Mouse (Mus musculus) bone marrow, adult 2 months (tissue): Measurements from ENCODE around the gene Arhgef3. TPM values are rescaled to one million over a fixed set of nuclear protein-coding genes. Genes with fewer than 3 reads are reported as not detected.
A peak's percentile ranks its signal among the peaks of the same experiment; 100 is the strongest.

ENCODE experiments used
- H3K27ac ChIP-seq: fragments of 200-500 bp; 2 replicates; pipeline ENCODE4 v1.5.1; 2012; ENCODE audit warnings: low read depth, mild to moderate bottlenecking, control low read depth, inconsistent platforms, low read length; ENCODE audit not compliant: control insufficient read depth, poor library complexity, insufficient read depth
- H3K4me1 ChIP-seq: fragments of 200-500 bp; 2 replicates; pipeline ENCODE4 v1.6.1; 2011; ENCODE audit warnings: low read length; ENCODE audit not compliant: control insufficient read depth, insufficient read depth
- H3K4me3 ChIP-seq: fragments of 200-500 bp; replicated peaks from 2 replicates; pipeline ENCODE3; 2011; ENCODE audit warnings: mild to moderate bottlenecking, low read depth, low read length, control low read depth; ENCODE audit not compliant: control insufficient read depth
- CTCF ChIP-seq: fragments of 200-500 bp; IDR thresholded peaks from 2 replicates; pipeline ENCODE4 v1.5.1; 2011; ENCODE audit warnings: low read length, control low read depth; ENCODE audit not compliant: control insufficient read depth, insufficient read depth
- POLR2A ChIP-seq: fragments of 200-500 bp; IDR thresholded peaks from 2 replicates; pipeline ENCODE4 v1.6.1; 2011; ENCODE audit warnings: low read depth, mild to moderate bottlenecking, control low read depth, low read length, borderline replicate concordance; ENCODE audit not compliant: control insufficient read depth
- WGBS: fragments of 180-500 bp; shearing (Covaris S2); methylation state at CpG from one replicate; pipeline ENCODE4 v1.1.7; 2018; 5-methylcytosine and 5-hydroxymethylcytosine counted together
- polyA plus RNA-seq: library from polyadenylated mRNA; stranded (reverse); fragments of >200 nt; gene quantifications from 2 replicates; pipeline ENCODE4 v1.2.4, GENCODE M21; 2011; ENCODE audit warnings: low replicate concordance; ENCODE audit not compliant: missing spikeins, insufficient read depth, insufficient read length

Arhgef3 gene
- polyA plus RNA-seq, 1 experiment: 14.3 TPM

- Histone ChIP-seq H3K4me1 (peaks cover 7% of the 10 kb centered on the region), H3K27ac (peak overlapping the region; percentile 76), H3K4me3 (no peak overlapping the region)
- WGBS: 63% methylated on average over 12 of the region's 12 CpGs
- no peak for TF ChIP-seq POLR2A
- no peak for TF ChIP-seq CTCF
Measured at GRCm38 (mm10) chr14:27401717-27402278, 287.1 kb downstream of the Arhgef3 start.

DNA sequence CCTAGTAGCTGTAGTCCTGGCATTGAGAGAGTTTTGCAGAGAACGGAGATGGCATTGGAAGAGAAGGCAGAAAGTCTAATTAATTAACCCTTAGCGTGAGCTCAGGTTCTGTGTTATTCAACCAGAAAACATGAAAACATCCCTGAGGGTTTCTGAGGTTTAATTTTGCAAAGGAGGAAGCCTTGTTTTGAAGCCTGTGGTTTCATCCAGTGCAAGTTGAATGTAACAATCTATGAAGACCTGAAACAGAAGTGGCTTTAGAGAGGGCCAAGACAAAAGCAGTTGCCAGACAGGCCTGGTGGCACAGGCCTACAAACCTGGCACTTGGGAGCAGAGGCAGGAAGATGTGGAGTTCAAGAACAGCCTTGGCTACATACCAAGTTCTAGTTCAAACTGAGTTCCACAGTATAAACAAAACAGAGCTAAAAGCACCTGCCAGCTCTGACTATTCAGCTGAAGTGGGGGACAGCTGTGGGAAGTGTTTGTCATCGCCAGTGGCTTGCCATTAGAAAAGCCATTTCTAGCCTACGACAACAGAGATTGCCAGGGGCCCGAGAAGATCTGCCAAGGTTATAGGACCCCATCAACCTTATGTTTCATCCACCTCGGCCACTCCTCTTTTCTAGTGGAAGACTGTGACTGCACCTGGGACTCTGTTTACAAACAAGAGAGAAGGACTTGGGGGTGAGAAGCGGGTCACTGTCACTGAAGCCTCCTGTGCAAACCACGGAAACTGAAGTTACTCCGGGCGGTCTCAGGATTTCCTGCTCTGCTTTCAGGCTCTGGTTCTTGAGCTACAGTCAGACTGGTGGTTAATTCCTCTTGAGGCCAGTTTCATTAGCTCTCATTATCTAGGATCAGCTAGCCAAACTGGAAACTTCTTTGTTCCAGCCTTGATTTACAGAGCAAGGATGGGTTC lies 287.9 kb downstream of the Arhgef3 start:
- Histone ChIP-seq H3K4me3 (no peak overlapping the region), H3K27ac (peak overlapping the region; percentile 91), H3K4me1 (peaks cover 4% of the 10 kb centered on the region)
- 11% methylated on average over 10 of the region's 10 CpGs for WGBS
- TF ChIP-seq CTCF: no peak
- TF ChIP-seq POLR2A: no peak

GRCm38 (mm10) chr14:27405452-27405851 lies 290.8 kb downstream of the Arhgef3 start:
- H3K27ac ChIP-seq: peak overlapping the region; percentile 74; the same call in 1 of the 2 replicates
- H3K4me3 ChIP-seq: peak overlapping the region; percentile 42
- H3K4me1 ChIP-seq: peaks cover 4% of the 10 kb centered on the region
- TF ChIP-seq CTCF (no peak), POLR2A (no peak)
- under 1% methylated on average over 4 of the region's 4 CpGs for WGBS

DNA sequence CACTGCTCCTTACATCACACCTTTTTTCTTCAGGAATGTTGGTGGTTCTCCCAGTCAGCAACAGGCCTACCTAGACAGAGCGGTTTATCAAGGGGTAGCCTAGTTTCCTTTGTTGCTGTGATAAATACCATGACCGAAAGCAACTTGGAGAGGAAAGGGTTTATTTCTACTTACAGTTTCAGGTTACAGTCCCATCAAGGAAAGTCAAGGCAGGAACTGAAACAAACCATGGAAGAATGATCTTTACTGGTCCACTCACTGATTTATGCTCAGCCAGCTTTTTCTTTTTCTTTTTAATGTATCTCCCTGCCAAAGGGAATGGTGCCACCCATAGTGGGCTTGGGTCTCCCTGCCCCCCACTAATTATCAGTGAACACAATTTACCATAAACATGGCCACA lies 291.2 kb downstream of the Arhgef3 start:
- Histone ChIP-seq H3K4me1 (peaks cover 4% of the 10 kb centered on the region), H3K27ac (peak overlapping the region; percentile 64; the same call in 1 of the 2 replicates), H3K4me3 (no peak overlapping the region)
- TF ChIP-seq CTCF: no peak
- no peak for TF ChIP-seq POLR2A
- 87% methylated on average over 2 of the region's 2 CpGs for WGBS

GRCm38 (mm10) chr14:27408240-27408639 lies 293.5 kb downstream of the Arhgef3 start:
- WGBS: 81% methylated on average over 3 of the region's 3 CpGs
- no peak for TF ChIP-seq CTCF
- TF ChIP-seq POLR2A: no peak
- peaks cover 4% of the 10 kb centered on the region for H3K4me1 ChIP-seq
- H3K4me3 ChIP-seq: no peak overlapping the region
- H3K27ac ChIP-seq: no peak overlapping the region

DNA sequence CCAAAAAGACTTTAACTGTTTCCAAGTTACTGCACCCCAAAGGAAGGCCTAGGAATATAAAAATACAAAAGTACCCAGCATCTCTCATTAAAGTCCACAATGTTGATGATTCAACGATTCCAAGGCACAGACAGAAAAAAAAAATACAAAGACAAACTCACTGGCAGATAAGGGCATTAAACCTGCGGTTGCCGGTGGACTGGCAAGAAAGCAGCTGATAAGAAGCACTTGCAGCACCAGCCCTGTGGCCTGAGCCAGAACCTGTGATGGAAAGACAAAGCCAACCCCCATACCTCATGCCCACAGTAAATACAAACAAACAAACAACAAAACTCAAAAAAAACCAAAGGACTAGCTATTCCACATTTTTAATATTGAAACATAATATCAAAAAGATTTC lies 295.0 kb downstream of the Arhgef3 start:
- no peak overlapping the region for H3K4me3 ChIP-seq
- H3K4me1 ChIP-seq: no peaks in the 10 kb centered on the region; the same call in 1 of the 2 replicates
- 69% methylated on average over 3 of the region's 3 CpGs for WGBS
- H3K27ac ChIP-seq: no peak overlapping the region
- TF ChIP-seq POLR2A (no peak), CTCF (no peak)

GRCm38 (mm10) chr14:27411492-27411891 lies 296.8 kb downstream of the Arhgef3 start:
- Histone ChIP-seq H3K4me1 (no peaks in the 10 kb centered on the region; the same call in 1 of the 2 replicates), H3K27ac (no peak overlapping the region), H3K4me3 (no peak overlapping the region)
- WGBS: 76% methylated on average over 7 of the region's 7 CpGs
- TF ChIP-seq POLR2A (no peak), CTCF (no peak)

DNA sequence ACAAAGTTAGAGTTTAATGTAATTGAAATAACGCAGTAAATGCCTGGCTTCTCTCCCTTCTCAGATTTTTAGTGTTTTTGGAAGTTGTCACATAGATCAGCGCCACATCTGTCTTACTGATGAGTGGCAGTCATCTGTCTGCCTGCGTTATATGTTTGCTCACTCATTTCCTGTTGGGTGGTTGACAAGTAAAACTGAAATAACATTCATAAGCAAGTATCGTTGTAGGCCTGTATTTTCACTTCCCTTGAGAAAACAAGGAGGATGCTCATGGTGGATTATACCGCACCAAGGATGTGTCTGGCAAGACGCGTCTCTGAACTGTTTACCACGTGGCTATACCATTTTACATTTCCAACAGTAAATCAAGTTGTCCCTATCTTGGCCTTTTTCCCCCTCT lies 298.0 kb downstream of the Arhgef3 start:
- WGBS: 32% methylated on average over 8 of the region's 8 CpGs
- H3K4me1 ChIP-seq: no peaks in the 10 kb centered on the region; the same call in 1 of the 2 replicates
- no peak overlapping the region for H3K27ac ChIP-seq
- no peak overlapping the region for H3K4me3 ChIP-seq
- TF ChIP-seq POLR2A (no peak), CTCF (no peak)

DNA sequence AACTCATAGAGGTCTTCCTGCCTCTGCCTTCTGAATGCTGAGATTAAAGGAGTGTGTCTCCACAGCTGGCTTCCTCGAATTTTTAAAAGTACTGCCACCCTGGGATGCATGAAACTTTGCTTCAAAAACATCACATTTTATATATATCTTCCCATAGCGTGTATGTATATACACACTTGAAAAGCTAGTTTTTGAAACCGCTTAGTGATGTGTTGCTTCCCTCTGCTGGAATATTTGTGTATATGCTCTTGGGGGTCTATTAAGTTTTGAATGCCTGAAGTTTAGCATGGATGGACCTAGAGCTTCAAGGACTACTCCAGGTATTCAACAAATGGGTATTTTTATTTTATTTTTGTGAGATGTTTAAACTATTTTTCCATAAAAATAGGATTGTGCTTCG lies 299.3 kb downstream of the Arhgef3 start:
- TF ChIP-seq CTCF: peak; percentile 24
- no peak for TF ChIP-seq POLR2A
- 26% methylated on average over 4 of the region's 4 CpGs for WGBS
- H3K27ac ChIP-seq: no peak overlapping the region
- no peaks in the 10 kb centered on the region; the same call in 1 of the 2 replicates for H3K4me1 ChIP-seq
- no peak overlapping the region for H3K4me3 ChIP-seq
